Mouse (Mus musculus) stomach, embryonic 16.5 days (tissue): Measurements from ENCODE around the gene Kifc3. TPM values are rescaled to one million over a fixed set of nuclear protein-coding genes. Genes with fewer than 3 reads are reported as not detected.

Experiments
- ATAC-seq: fragments of 200-750 bp; cut with Nextera tagmentation; 2 replicates; pipeline ENCODE4 v1.8.0; 2017; ENCODE audit warnings: moderate number of reproducible peaks, moderate TSS enrichment; ENCODE audit not compliant: insufficient read depth, low FRiP score
- H3K27ac ChIP-seq: fragments of 300-500 bp; sonication (generic); 2 replicates; pipeline ENCODE4 v1.5.1; 2014; ENCODE audit warnings: low read length
- H3K27me3 ChIP-seq: fragments of 300-500 bp; sonication (generic); 2 replicates; pipeline ENCODE4 v1.6.1; 2014; ENCODE audit warnings: low read length, control low read depth, mixed read lengths; ENCODE audit not compliant: control insufficient read depth, insufficient read depth
- H3K36me3 ChIP-seq: fragments of 300-500 bp; sonication (generic); 2 replicates; pipeline ENCODE4 v1.6.1; 2014; ENCODE audit warnings: low read length; ENCODE audit not compliant: control insufficient read depth, insufficient read depth
- H3K4me1 ChIP-seq: fragments of 300-500 bp; sonication (generic); 2 replicates; pipeline ENCODE4 v1.6.1; 2014; ENCODE audit warnings: low read length, control low read depth, mixed read lengths; ENCODE audit not compliant: control insufficient read depth, insufficient read depth
- H3K4me2 ChIP-seq: fragments of 300-500 bp; sonication (generic); 2 replicates; pipeline ENCODE4 v1.6.1; 2014; ENCODE audit warnings: low read depth, low read length, mixed read lengths
- H3K4me3 ChIP-seq: fragments of 300-500 bp; sonication (generic); replicated peaks from 2 replicates; pipeline ENCODE4 v1.5.1; 2014; ENCODE audit warnings: mild to moderate bottlenecking, low read length
- H3K9ac ChIP-seq: fragments of 300-500 bp; sonication (generic); 2 replicates; pipeline ENCODE4 v1.6.1; 2014; ENCODE audit warnings: low read length
- H3K9me3 ChIP-seq: fragments of 300-500 bp; sonication (generic); replicated peaks from 2 replicates; pipeline ENCODE4 v1.6.1; 2016; ENCODE audit warnings: low read length, control low read depth; ENCODE audit not compliant: control insufficient read depth
- WGBS: fragments of 180-500 bp; shearing (Covaris S2); extraction: QIAGEN DNeasy Blood & Tissue Kit; methylation state at CpG from one replicate; pipeline ENCODE4 v1.1.7; 2014; 5-methylcytosine and 5-hydroxymethylcytosine counted together
- polyA plus RNA-seq: library from polyadenylated mRNA; unstranded; fragments of >200 nt; fragmentation: Nextera tagmentation; extraction: Ambion mirVana; gene quantifications from 2 replicates; pipeline ENCODE4 v1.2.1, GENCODE M21; 2015

The Kifc3 gene
- polyA plus RNA-seq, 1 experiment from 2014 or later = 13.3 TPM

DNA sequence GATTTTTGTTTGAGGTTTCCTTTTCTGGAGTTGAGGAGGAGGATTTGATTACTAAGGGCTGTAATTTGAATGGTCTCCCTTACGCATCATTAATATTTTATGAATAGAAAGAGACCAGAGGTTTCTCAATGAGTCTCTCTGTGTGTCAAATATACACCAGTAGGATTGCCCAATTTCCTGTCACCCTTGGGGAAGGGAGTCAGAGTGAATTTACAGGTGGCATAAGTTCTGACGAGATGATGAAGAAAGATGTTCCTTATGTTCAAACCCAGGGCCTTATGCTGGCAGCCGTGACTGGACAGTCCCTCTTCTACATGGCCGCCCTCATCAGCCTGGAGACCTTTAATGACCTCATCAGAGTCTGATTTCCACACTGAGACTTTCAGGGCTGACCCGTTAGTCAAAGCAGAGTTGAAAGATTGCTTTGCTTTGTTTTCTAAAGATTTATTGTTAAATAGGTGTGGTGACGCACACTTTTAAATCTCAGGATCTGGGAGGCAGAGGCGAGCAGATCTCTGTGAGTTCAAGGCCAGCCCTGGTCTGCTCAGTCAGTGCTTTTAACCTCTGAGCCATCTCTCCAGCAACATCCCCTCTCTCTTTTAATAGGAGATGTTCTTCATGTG, 16.6 kb downstream of the Kifc3 start:
- no peaks in the 10 kb centered on the region for H3K4me1 ChIP-seq
- H3K9me3 ChIP-seq = no peaks in the 10 kb centered on the region
- no peak overlapping the region for H3K4me3 ChIP-seq
- no peak for ATAC-seq
- WGBS = 76% methylated on average over 7 of the region's 7 CpGs
- H3K27me3 ChIP-seq = no peaks in the 10 kb centered on the region
- no peak overlapping the region for H3K27ac ChIP-seq
- H3K9ac ChIP-seq = no peak overlapping the region
- no peaks in the 10 kb centered on the region for H3K36me3 ChIP-seq
- H3K4me2 ChIP-seq = no peak overlapping the region

DNA sequence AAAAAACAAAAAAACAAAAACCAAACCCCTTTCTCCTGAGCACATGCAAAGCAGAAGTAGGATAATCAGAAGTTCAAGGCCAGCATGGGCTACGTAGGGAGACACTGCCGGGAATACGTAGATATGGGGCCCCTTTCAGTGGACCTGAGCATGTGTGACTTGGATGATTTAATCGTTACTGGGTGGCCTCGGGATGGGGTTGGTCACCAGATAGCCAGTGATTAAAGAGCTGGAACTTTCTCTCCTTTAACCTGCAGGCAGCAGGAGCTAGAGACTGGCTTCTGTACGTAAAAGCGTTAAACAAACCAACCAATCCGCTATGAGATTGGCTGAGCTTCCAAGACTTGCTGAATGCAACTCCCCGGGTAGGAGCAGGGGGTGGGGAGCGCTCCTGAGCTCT, 17.5 kb downstream of the Kifc3 start:
- H3K27ac ChIP-seq = no peak overlapping the region
- H3K36me3 ChIP-seq = no peaks in the 10 kb centered on the region
- no peaks in the 10 kb centered on the region for H3K4me1 ChIP-seq
- no peak for ATAC-seq
- H3K4me2 ChIP-seq = no peak overlapping the region
- WGBS = 44% methylated on average over 10 of the region's 10 CpGs
- no peaks in the 10 kb centered on the region for H3K27me3 ChIP-seq
- H3K4me3 ChIP-seq = no peak overlapping the region
- H3K9me3 ChIP-seq = no peaks in the 10 kb centered on the region
- H3K9ac ChIP-seq = no peak overlapping the region

DNA sequence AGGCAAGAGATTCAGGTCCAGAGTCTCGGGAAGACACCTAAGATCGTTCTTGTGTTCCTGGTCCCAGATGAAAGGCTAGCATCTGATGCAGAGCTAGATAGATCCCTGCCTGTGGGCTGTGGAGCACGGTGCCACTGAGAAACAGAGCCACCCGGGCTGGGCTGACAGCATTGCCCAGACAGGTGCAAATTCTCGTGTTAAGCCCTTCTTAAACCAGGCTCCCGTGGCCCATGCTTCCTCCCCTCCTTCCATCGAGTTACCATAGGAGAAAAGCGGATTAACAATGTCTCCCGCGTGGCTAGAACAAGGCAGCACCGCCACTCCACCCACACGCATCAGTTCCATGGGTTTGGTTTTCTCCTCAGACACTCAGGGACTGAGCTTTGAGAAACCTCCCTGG, 18.4 kb downstream of the Kifc3 start:
- Histone ChIP-seq H3K4me2 (no peak overlapping the region), H3K9me3 (no peaks in the 10 kb centered on the region)
- 72% methylated on average over 12 of the region's 12 CpGs for WGBS

DNA sequence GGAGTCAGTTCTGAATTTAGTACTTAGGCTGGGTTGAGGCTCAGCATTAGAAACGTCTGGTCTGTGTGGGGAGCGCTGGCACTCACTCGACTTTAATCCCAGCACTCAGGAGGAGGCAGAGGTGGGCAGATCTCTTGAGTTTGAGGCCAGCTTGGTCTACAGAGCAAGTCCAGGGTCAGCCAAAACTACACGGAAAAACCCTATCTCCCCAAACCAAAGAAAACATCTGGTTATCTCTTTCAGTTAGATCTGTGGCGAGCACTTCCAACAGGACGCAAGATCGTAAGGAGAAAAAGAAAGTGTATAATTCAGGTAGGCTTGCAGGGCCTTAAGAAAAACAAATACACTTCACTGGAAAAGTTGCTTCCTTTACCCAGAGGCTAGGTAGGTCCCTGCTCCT, 20.8 kb downstream of the Kifc3 start:
- 63% methylated on average over 7 of the region's 7 CpGs for WGBS
- H3K27ac ChIP-seq = no peak overlapping the region
- no peak overlapping the region for H3K4me2 ChIP-seq
- no peak overlapping the region for H3K9ac ChIP-seq
- no peaks in the 10 kb centered on the region for H3K36me3 ChIP-seq
- H3K4me1 ChIP-seq = no peaks in the 10 kb centered on the region
- no peaks in the 10 kb centered on the region for H3K9me3 ChIP-seq
- no peaks in the 10 kb centered on the region for H3K27me3 ChIP-seq
- H3K4me3 ChIP-seq = no peak overlapping the region
- no peak for ATAC-seq

More for the DNA sequence above, 18.4 kb downstream of the Kifc3 start:
- Histone ChIP-seq H3K4me1 (no peaks in the 10 kb centered on the region), H3K36me3 (no peaks in the 10 kb centered on the region), H3K4me3 (no peak overlapping the region), H3K27ac (no peak overlapping the region), H3K9ac (no peak overlapping the region), H3K27me3 (no peaks in the 10 kb centered on the region)
- ATAC-seq = no peak

DNA sequence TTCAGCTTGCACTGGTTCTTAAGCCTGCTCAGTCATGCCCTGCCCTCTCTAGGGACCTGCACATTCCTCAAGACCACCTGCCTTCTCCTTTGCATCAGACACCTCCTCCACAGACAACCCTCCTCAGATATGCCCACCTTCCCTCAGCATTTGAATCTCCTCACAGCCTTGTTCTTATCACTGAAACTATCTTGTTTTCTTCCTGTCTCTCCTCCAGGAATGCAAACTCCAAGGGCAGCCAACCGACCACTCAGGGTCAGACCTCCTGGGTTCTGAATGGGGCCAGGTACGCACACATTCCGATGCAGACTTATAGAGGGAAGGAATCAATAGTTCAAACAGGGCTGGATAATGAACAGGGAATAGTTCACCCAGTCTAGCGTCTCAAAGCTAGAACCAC, 24.4 kb downstream of the Kifc3 start:
- H3K9me3 ChIP-seq = no peaks in the 10 kb centered on the region
- no peak overlapping the region for H3K4me2 ChIP-seq
- no peaks in the 10 kb centered on the region for H3K4me1 ChIP-seq
- H3K9ac ChIP-seq = no peak overlapping the region
- 52% methylated on average over 4 of the region's 4 CpGs for WGBS
- H3K27ac ChIP-seq = no peak overlapping the region
- H3K36me3 ChIP-seq = no peaks in the 10 kb centered on the region
- no peak for ATAC-seq
- H3K27me3 ChIP-seq = no peaks in the 10 kb centered on the region
- H3K4me3 ChIP-seq = no peak overlapping the region

DNA sequence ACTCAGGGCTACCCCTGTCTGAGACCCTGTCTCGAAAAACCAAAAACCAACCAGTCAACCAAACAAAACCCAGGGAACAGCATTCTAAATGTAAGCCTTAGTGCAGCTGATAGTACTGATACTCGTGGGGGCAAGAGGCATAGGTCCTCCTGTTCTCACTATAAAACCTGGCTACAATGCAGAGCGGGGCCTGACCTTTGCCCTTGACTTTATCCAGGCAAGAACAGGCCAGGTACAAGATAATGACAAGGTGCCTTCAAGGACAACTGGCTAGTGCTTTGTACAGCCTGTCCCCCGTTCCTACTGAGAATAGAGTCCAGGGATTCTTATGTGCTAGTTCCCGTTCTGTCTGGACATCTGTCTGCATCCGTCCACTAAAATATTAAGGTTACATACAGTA, 25.6 kb downstream of the Kifc3 start:
- Histone ChIP-seq H3K9me3 (no peaks in the 10 kb centered on the region), H3K27me3 (no peaks in the 10 kb centered on the region), H3K27ac (no peak overlapping the region), H3K36me3 (no peaks in the 10 kb centered on the region), H3K4me3 (no peak overlapping the region), H3K4me1 (no peaks in the 10 kb centered on the region), H3K9ac (no peak overlapping the region), H3K4me2 (no peak overlapping the region)
- WGBS = 75% methylated on average over 6 of the region's 6 CpGs
- no peak for ATAC-seq

DNA sequence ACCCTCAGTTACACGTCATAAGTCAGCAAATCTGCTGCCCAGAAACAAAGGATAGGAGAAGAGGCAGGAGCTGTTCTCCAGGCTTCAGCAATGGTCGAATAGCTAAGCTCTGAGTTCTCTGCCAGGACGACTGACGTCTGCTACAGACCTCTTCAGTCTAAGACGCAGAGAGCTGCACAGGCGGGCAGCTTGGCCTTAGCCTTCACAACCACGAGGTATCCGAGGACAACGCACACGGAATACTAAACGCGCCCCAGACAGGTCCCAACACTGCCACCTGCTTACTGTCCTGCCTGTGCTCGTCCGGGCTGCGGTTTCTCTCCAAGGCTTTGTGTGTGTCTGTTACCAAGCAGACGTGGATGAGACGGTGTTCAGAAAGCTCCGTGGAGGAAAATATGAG, 26.8 kb downstream of the Kifc3 start:
- Histone ChIP-seq H3K9ac (no peak overlapping the region), H3K9me3 (no peaks in the 10 kb centered on the region), H3K4me1 (no peaks in the 10 kb centered on the region), H3K27ac (no peak overlapping the region), H3K36me3 (no peaks in the 10 kb centered on the region), H3K4me2 (no peak overlapping the region), H3K4me3 (no peak overlapping the region), H3K27me3 (no peaks in the 10 kb centered on the region)
- 53% methylated on average over 18 of the region's 18 CpGs for WGBS
- no peak for ATAC-seq

DNA sequence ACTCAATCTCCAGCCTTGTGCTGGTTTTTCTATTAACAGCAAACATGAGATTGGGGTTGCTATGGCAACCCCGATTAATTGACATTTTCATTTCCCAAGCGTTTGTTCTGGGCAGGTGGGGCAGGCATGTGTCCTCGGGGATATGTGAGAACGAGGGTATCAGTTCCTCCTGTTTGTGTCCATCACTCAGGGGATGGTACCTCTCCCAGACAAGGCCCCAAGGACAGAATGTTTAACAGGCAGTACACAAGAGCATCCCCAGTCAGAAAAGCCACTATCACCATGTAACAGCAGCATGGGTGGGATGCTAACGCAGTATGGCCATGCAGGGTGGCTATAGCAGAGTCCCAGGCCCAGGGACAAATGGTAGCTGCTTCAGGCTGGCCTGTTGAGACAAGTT, 27.3 kb downstream of the Kifc3 start:
- no peak overlapping the region for H3K9ac ChIP-seq
- H3K27me3 ChIP-seq = no peaks in the 10 kb centered on the region
- WGBS = 46% methylated on average over 5 of the region's 5 CpGs
- H3K4me3 ChIP-seq = no peak overlapping the region
- H3K36me3 ChIP-seq = no peaks in the 10 kb centered on the region
- H3K27ac ChIP-seq = no peak overlapping the region
- H3K4me1 ChIP-seq = no peaks in the 10 kb centered on the region
- no peaks in the 10 kb centered on the region for H3K9me3 ChIP-seq
- ATAC-seq = no peak
- no peak overlapping the region for H3K4me2 ChIP-seq

DNA sequence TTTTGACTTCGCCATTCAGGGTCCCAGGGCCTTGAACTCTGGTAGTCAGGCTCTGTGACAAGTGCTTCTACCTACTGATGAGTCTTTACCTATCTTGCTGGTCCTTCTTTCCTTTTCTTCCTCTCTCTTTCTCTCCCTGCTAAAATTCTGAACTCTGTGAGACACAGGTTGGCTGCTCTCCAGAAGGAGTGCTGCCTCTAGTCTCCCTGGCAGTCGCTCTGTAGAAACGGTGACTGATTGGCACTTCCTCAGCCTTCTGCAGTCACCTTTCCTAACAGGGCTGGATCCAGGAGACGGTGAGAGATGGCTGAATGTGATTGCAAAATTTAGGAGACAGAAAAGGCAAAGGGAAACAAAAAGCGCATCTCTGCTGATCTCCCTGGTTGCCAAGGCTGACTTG, 30.2 kb downstream of the Kifc3 start:
- H3K9me3 ChIP-seq = no peaks in the 10 kb centered on the region
- no peak overlapping the region for H3K4me3 ChIP-seq
- WGBS = 58% methylated on average over 5 of the region's 5 CpGs
- ATAC-seq = no peak
- no peak overlapping the region for H3K9ac ChIP-seq
- H3K4me2 ChIP-seq = no peak overlapping the region
- no peaks in the 10 kb centered on the region for H3K4me1 ChIP-seq
- H3K27ac ChIP-seq = no peak overlapping the region
- no peaks in the 10 kb centered on the region for H3K36me3 ChIP-seq
- no peaks in the 10 kb centered on the region for H3K27me3 ChIP-seq

DNA sequence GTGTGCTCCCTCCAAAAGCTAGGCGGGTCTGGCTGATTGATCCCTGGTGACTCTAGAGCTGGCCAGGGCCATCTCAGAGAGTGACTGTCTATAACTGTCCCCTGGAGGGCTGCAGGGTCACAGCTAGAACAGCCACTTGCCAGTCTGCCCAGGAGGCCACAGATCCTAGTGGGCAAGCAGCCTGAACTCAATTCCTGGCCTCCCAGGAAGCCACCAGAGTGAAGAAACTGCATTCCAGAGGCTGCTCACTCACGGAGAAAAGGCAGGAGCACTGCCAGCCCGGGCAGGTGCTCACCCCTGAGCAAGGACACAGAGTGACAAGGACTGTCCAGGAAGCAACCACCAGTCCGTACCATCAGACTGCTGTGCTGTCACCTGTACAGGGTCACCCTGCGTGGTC, 34.9 kb downstream of the Kifc3 start:
- H3K27ac ChIP-seq = no peak overlapping the region
- no peak overlapping the region for H3K4me2 ChIP-seq
- H3K9ac ChIP-seq = no peak overlapping the region
- H3K9me3 ChIP-seq = no peaks in the 10 kb centered on the region
- no peaks in the 10 kb centered on the region for H3K27me3 ChIP-seq
- H3K36me3 ChIP-seq = no peaks in the 10 kb centered on the region
- H3K4me3 ChIP-seq = no peak overlapping the region
- ATAC-seq = no peak
- WGBS = 63% methylated on average over 5 of the region's 5 CpGs
- no peaks in the 10 kb centered on the region for H3K4me1 ChIP-seq
